Mouse (Mus musculus): Measurements from ENCODE around the gene Glo1.

- TF ChIP-seq CTCF (IDR thresholded peaks at IDR 0.05; ENCODE audit: low read depth, low read length) (peak; percentile 50), GATA1 (IDR thresholded peaks at IDR 0.05; ENCODE audit: borderline replicate concordance, low read length) (no peak)
Observed at GRCm38 (mm10) chr17:30653010-30653409, 26.3 kb upstream of the Glo1 start.

Measured in G1E (cell line).